Mouse (Mus musculus) right cerebral cortex, postnatal 4 days (tissue): Measurements from ENCODE around the gene Gadd45b.

Source experiments
- DNase-seq: peaks from one replicate; pipeline ENCODE4 v3.0.0-alpha.2; 2022

Gadd45b gene

DNA sequence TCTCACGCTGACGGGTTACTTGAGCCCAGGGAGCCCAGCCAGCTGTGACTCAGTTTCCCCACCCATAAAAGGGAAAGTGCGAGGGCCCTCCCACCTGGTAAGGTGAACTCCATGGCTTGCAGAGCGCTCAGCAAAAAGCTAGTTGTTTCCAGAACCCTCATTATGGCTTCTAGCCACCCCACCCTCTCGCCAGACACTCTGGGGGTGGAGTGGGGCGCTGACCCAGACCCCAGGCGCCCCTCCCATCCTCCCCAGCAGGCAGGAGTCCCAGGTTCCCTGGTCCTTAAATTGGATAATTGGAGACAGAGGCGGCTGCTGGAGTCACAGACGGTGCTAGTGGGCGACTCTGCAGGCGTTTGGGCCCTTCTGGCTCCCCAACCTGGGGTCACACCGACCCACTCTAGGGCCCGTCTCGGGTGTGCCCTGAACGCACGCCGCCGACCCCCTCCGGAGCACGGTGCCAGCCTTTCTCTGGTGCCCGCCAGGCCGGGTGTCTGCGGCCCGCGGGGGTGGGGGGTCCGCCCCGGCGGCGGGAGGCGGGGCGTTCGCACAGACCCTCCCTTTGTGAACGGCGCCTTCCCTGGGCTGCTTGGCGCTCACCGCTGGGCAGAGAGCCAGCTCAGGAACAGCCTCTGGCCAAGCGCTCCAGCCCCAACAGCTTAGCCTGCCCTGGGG is 6.4 kb downstream of the Gadd45b start:
- peak; percentile 63 for DNase-seq

DNA sequence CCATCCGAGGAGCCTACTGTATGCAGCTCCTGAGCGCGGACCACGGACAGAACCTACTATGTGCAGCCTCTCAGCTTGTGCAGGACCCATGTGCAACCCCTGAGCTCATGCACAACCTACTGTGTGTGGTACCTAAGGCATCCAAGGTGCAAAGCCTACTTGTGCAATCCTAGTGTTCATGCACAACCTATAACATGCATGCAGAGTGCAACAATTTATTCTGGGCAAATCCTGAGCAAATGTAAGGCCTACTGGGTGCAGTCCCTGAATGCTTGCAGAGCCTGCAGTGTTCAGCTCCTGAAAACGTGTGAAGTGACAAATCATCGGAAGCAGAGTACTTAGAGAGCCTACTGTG is 6.9 kb downstream of the Gadd45b start:
- no peak for DNase-seq

DNA sequence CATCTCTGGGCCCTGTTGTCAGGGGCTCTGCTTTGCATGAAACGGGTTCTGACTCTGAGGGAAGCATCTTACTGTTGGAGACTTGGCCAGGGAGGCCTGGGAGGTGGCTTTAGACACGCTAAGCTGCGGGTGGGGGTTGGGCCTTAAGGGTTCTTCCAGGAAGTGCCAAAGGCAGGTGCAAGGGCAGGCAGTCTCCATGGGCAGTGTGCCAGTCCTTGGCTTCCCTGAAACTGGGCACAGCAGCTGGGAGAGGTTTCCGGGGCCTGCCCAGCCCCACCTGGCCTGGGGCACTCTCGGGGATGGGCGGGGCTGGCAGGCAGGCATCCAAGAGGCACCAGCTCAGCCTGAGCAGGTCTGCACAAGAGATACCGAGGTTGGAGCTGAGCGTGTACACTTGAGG is 7.8 kb downstream of the Gadd45b start:
- no peak for DNase-seq

DNA sequence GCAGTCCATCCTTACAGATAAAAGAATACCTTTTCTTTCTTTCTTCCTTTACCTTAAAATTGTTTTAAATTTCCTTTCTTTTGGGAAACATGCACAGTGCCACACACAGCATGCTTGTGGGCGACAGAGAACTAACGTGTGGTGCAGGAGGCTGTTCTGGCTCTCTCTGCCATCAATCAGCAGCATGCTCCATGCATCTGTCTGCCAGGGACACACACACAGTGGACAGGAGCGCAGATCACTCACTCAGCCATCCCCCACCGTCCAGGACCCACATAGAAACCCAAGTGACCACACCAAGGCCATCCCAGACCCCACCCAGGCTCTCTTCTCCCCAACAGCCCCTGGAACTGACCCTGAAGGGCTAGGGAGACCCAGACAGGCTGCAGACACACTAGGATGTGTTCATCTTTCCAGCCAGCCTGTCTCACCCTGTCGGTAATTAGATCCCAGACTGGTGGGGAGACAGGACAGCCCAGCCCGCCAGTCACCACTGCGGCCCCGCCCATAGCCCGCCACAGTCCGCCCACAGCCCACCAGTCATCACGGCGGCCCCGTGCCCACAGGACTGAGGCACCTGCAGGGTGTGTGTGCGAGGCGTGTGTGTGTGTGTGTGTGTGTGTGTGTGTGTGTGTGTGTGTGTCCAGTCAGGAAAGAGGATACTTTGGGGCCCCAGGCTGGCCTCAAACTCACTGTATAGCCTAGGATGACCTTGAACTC is 9.1 kb downstream of the Gadd45b start:
- DNase-seq, result no peak

DNA sequence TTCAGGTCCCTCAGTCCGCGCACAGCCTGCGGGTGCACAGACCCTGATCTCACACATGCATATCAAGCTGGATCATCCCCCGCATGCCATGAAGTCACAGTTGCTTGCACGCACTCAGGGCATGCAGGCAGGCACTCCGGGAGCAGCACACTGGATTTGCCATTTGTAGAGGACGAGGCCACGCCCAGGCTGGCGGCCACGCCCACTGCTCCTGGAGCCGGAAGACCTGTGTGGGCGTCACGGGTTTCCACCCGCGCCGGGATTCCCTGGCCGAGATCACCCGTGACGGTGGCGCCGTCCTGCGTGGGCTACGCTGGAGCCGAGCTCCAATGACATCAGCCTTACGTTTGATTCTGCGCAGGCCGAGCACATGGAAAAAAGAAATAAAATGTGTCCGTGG is 9.8 kb downstream of the Gadd45b start:
- peak; percentile 73 for DNase-seq

DNA sequence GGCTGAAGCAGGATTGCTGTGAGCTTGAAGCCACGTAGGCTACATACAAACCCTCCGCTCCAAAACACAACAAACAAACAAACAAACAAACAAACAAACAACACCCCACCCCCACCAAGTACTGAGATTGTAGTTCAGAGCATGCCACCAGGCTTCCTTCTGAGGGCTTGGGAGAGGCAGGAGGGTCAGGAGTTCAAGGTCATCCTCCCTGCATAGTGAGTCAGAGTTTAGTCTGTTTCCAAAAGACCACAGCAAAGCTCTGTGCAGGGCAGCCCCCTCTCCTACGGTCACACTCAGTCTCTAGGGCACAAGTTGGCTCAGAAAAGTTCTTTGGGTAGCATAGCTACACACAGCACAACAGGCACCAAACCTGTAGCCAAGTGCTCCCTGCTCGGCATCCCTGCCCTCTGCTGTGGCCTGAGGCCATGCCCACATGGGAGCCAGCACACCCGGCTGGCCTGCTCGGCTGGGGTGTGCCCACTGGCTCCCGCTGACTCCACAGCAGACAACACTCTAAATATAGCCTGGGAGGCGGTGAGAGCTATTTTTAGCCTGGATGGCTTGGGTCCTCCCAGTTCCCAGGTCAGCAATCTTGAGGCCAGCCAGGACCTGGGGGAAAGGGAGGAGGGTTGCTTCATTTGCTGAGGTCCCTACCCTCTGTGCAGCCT is 10.6 kb downstream of the Gadd45b start:
- no peak for DNase-seq

DNA sequence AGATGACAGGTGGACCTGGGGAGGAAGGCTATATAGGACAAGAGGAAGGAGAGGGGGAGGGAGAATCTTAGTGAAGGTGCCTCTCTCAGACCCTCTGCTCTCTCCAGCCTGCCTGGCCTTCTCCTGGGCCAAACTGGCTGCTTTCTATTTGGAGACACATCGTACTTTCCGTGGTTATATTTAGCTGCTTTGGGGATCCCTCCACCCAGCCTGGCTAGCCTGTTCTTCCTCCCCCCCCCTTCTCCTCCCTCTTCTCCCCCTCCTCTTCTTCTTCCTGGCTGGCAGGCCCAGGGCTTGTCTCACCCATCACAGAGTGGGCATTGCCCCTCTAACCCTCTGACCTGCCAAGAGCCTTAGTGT is 11.1 kb downstream of the Gadd45b start:
- DNase-seq, result no peak

DNA sequence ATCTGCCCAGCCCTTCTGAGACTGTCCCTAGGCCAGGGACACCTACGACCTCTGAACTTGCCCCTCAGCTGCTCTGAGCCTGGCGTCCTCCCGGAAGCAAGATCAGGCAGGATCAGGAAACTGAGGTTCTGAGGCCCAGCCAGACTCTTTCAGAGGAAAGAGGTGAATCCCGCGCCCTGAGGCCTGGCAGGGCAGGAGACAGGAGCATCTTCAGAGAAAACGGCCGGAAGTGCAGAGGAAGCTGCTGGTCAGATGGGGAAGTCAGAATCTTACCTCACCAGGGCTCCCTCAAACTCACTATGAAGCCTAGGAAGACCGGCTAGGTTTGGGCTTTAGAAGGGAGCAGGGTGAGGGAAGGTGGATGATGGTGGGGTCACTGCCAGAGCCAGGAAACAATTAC is 13.0 kb downstream of the Gadd45b start:
- no peak for DNase-seq

DNA sequence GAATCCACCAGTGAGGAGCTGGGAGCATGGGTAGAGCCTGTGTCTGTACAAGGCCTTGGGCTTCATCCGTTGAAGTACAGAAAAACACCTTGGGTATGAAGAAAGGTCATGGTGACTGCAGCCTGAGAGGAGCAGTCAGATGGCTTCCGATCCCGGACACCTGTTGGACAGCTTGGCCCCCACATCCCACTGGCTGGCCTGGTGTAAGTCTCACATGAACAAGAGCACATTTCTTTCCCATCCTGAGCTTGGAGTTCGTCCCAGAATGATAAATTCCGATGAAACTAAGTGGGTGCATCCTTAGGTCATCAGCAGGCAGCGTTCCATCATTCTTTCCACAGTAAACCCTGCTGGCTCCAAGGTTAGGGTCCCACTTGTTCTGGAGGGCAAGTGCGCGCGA is 13.8 kb downstream of the Gadd45b start:
- no peak for DNase-seq

DNA sequence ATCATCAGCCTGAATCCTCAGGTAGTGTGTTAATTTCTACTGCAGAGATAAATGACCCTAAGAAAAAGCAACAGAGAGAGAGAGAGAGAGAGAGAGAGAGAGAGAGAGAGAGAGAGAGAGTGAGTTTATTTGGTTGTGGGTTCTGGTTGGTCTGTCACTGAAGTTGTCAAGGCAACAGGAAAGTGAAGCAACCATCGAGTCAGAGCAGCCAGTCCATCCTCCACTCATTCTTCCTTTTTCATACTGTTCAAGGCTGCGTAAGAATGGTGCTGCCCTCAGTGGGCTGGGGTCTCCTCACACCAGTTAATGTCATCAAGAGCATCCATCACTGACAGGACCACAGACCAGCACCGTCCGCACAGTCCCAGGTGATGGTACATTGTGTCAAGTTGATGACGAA is 14.4 kb downstream of the Gadd45b start:
- DNase-seq, result no peak

DNA sequence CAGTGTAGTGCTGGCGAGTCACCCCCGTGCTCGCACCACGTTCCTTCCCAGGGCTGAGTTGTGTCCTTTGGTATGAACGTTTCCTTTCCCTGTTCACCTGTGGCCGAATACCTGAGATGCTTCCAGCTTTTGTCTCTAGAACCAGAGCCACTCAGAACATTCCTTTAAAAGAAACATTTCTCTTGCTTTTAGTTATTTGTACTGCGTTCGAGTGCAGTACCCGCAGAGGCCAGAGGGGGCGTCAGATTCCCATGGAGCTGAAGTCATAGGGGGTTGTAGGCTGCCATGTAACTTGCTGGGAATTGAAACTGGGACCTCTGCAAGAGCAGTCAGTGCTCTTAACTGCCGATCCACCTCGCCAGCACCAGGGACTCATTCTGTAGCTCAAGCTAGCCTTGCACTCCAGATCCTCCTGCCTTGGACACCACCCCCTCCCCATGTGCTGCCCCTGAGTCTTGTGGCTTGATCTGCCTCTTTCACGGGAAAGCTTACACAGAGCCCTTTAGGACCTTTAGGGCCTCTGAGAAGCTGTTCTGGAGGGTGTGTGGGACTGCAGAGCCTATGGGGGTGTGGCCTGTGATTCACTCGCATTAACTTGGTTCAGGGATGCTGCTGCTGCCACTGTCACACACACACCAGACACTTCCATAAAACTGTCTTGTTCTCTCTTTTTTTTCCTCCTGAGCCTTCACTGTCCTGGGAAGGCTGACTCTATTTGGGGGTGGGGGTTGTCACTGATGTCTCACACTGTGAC is 17.0 kb downstream of the Gadd45b start:
- no peak for DNase-seq

DNA sequence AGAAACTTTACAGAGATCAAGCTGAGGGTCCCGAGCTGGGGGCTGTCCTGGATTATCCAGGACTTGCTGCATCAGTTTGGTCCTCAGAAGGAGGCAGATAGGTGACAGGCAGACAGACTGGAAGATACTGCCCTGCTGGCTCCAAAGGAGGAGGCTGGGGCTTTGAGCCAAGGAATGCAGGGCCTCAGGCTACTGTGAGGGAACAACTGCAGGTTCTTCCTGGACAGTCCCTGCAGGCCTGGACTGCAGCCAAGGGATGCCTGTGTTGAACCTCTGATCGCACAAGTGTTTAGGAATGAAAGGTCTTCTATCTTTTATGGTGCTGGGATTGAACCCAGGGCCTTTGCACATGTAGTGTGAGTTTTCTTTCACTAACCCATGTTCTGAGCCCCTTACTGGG is 17.9 kb downstream of the Gadd45b start:
- no peak for DNase-seq

DNA sequence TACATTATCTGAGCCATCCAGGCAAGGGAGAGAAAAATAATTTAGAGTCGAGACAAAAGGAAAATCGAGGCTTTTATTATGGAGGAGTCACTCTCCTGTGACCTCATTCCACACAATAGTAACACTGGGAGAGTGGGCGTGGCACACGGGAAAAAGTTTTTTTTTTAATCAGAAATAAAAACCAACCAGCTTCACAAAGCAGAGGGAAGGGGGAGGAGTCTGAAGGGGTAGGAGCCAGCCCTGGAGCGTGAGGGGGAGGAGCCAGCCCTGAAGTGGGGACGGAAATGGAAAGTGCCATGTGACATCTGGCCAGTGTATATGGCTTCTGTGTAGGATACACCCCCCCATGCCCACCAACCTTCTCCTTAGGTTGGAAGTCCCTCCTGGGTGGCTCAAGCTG is 18.7 kb downstream of the Gadd45b start:
- no peak for DNase-seq

DNA sequence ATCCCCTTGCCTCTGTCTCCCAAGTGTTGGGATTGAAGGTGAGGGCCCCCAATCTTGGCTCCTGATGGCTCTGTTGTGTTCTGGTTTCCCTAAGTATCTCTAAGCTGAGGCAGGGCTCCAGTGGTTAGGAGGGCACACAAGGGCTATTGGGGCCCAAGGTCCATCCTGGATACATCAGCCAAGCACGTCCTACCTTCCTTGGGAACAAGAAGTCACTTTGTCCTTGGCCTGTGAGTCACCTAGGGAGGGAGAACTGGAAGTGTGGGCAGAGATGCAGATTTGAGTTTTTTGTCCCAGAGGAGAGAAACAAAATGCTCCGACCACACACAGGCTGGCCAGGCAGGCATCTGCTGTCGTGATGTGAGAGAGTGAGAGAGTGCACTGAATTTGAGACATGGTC is 19.2 kb downstream of the Gadd45b start:
- DNase-seq, result no peak

DNA sequence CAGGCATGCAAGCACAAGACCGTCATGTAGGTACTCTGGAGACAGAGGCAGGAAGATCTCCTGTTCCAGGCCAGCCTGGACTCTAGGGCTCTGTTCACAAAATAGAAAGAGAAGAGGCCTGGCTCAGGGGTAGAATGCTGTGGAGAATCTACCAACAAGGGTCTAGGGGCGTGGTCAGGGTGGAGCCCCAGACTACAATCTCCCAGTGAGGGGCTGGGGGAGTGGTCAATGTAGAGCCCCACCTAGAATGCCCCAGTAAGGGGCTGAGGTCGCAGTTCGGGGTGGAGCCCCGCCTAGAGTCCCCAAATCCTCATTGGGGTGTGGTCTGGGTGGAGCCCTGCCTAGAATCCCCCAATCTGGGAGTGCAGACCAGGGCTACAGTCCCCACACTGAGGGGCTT is 20.4 kb downstream of the Gadd45b start:
- DNase-seq, result no peak

DNA sequence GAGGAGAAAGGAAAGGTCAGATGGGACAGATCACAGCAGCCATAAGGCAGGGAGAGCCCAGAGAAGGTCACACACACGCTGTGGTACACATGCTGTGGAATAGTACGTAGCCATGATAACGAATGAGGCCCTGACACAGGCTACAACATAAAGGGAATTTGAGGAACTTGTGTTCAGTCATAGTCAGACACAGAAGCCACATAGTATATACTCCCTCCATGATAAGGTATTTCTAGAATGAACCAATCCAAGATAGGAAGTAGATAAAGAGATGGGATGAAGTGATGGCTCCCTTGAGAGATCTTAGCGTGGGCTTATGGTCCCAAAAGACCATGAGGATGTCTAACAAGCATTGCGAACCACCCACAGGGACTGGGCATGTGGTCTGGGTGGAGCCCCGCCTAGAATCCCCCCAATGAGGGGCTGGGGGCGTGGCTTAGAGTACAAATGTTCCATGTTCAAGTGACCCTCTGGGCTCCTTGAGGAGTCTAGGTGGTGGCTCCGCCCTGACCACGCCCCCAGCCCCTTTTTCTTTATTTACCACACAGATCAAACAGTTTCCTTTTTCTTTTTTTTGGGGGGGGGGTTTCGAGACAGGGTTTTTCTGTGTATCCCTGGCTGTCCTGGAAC is 22.0 kb downstream of the Gadd45b start:
- no peak for DNase-seq

DNA sequence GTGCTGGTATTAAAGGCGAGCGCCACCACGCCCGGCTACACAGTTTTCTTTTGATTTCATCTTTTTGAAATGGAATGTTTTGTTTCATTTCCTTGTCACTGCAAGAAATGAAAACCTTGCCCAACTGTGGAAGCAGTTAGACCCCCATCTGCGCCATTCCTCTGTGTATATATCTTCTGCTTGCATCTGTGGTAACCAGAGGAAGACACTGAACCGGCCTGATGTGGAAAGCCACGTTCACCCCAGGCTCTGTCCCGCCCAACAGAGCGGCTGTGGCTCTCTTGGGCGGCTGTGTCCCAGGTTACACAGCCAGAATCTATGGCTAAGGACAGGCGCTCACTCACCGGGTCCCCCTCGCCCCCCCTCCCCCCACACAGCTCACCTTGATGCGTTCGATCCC is 22.6 kb downstream of the Gadd45b start:
- DNase-seq, result no peak

DNA sequence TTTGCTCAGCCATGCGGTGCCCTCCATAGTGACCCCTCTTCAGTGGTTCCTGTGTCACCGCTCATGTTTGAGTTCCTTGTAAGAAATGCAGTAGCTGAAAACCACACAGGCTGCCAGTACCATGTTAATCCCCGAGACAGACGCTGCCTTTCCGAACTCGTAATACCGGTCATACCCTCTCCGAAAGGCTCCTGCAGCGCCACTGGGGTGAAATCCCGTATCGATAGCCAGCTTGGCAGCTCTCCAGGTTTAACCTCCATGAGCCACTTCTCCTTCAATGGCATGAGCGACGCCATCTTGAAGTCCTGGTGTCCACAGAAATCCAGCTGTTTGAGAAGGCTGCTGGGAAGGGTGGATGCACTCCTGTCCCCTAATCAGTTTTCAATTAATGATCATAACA is 24.5 kb downstream of the Gadd45b start:
- no peak for DNase-seq

DNA sequence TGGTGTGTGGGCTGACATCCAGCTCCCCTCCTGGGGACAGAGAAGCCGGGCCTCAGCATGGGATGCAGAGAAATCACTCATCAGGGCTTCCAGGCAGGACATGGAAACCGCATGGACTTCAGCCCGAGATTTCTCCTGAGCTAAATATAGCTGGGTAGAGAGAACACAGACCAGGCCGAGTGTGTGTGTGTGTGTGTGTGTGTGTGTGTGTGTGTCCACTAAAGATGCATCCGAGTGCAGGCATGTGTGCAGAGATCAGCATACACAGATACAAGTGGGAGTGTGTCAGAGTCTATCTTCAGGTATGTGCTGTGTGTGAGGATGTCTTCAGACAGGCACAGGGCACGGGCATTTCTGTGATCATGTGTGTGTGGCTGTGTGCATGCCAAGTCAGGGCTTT is 25.0 kb downstream of the Gadd45b start:
- DNase-seq, result no peak

DNA sequence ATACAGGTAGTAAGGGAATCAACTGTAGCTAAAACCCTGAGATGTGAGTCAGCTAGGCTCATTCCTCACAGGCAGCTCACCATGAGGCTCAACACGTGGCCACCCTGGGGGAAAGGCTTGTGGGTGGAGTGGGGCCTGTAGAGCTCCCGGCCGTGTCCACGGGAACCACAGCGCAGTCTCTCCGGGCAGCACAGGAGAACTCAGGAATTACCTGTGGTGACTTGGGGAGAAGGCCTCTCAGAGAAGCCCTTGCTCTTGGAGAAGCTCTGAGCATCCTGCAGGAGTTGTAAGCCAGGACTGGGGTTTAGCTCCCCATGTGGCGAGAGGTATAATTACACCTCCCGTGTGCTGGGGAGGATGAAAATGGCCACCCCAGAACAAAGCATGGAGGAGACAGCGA is 25.7 kb downstream of the Gadd45b start:
- no peak for DNase-seq

DNA sequence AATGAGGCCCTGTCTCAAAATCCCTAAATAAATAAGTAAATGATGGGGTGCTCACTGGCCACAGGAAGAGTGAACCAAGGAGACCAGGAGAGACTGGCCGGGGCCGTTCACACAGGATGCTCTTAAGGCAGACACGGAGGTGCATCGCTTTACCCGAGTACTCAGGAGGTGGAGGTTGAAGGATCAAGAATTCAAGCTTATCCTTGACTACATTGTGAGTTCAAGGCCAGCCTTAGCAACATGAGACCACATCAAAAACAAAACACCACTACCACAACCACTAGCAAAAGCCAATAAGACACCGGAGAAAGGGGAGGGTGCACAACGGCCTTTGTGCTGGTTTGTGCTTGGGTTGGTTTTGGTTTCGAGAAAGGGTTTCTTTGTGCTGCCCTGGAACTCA is 26.5 kb downstream of the Gadd45b start:
- no peak for DNase-seq

DNA sequence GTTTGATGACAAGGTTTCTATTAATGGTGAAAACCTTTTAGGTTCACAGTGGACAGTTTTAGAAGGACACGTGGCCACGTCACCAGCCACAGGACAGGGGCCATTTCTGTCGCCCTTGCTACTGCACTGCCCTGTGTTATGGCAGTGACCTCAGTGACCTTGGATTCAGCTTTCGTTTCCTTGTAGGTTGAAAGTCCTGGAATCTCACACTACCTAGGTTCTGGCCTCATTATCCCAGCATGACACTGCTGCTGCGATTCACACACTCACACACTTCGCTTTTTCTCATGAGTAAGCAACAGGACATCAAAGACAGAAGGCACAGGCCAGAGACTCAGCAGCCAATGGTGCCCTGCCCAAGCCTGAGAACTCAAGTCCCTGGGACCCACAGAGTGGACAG is 27.0 kb downstream of the Gadd45b start:
- DNase-seq, result no peak

DNA sequence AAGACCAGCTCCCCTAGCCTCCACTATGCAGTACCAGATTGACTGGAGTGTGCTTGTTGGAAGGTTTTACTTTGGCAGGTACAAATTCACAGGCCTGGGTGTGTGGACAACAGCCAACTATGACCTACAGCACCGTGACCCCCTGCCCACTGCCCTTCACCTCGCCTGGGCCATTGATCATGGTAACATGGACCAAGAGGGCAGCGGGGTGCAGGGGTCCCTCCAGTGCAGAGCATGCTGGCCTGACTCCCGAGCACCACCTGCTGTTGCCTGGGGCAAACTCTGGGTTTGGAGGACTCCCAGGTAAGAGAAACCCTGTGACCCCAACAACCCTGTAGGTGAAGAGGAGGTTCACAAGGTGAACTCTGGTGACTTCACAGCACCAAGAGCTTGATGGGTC is 27.9 kb downstream of the Gadd45b start:
- DNase-seq, result no peak
